Mouse (Mus musculus) MEL-GATA-1-ER (cell line): ENCODE measurements around the gene Trappc4.
"Not testable (repeated sequence)": the region's sequence is repeated elsewhere in the genome, so short reads cannot be mapped to it uniquely, and the experiment has no call there.

ENCODE experiments used
- DNase-seq: peaks from one replicate; pipeline ENCODE4 v3.0.0-alpha.2; 2012; ENCODE audit warnings: low read depth; ENCODE audit errors: extremely low read depth

The Trappc4 gene

GRCm38 (mm10) chr9:44408693-44409092 lies 1.3 kb upstream of the Trappc4 start:
- DNase-seq: not testable (repeated sequence)

GRCm38 (mm10) chr9:44407752-44408097 lies 325 bp upstream of the Trappc4 start:
- DNase-seq: no peak

- DNase-seq: no peak
Measured at GRCm38 (mm10) chr9:44405011-44405410, 2.4 kb downstream of the Trappc4 start.

GRCm38 (mm10) chr9:44401081-44401480 lies 6.3 kb downstream of the Trappc4 start:
- DNase-seq: no peak

GRCm38 (mm10) chr9:44399795-44400114 lies 7.6 kb downstream of the Trappc4 start:
- no peak for DNase-seq

- DNase-seq: no peak
Measured at GRCm38 (mm10) chr9:44399114-44399794, 8.1 kb downstream of the Trappc4 start.

GRCm38 (mm10) chr9:44398551-44398950 lies 8.8 kb downstream of the Trappc4 start:
- DNase-seq: no peak

GRCm38 (mm10) chr9:44398087-44398486 lies 9.3 kb downstream of the Trappc4 start:
- DNase-seq: no peak

- peak; percentile 98 for DNase-seq
Measured at GRCm38 (mm10) chr9:44396684-44397411, 10.6 kb downstream of the Trappc4 start, which contains the start of gene Slc37a4. Slc37a4 (plus strand) TSS chr9:44396852.

GRCm38 (mm10) chr9:44391466-44391865 lies 15.9 kb downstream of the Trappc4 start:
- DNase-seq: peak; percentile 18

- DNase-seq: peak; percentile 17
Measured at GRCm38 (mm10) chr9:44389273-44389672, 18.1 kb downstream of the Trappc4 start.

- DNase-seq: no peak
Measured at GRCm38 (mm10) chr9:44387221-44387620, 20.2 kb downstream of the Trappc4 start.

GRCm38 (mm10) chr9:44384596-44384995 lies 22.8 kb downstream of the Trappc4 start:
- DNase-seq: no peak

GRCm38 (mm10) chr9:44379862-44380261 lies 27.5 kb downstream of the Trappc4 start:
- peak; percentile 8 for DNase-seq

- peak; percentile 89 for DNase-seq
Measured at GRCm38 (mm10) chr9:44379054-44379834, 28.2 kb downstream of the Trappc4 start, which contains the start of gene Hyou1. Hyou1 (plus strand) TSS chr9:44379490.

- DNase-seq: peak; percentile 21
Measured at GRCm38 (mm10) chr9:44378153-44378730, 29.2 kb downstream of the Trappc4 start.

GRCm38 (mm10) chr9:44377335-44377734 lies 30.1 kb downstream of the Trappc4 start:
- DNase-seq: peak; percentile 7

- DNase-seq: no peak
Measured at GRCm38 (mm10) chr9:44376141-44376540, 31.3 kb downstream of the Trappc4 start.

- DNase-seq: no peak
Measured at GRCm38 (mm10) chr9:44373386-44373785, 34.0 kb downstream of the Trappc4 start.

- no peak for DNase-seq
Measured at GRCm38 (mm10) chr9:44364480-44364879, 42.9 kb downstream of the Trappc4 start.

GRCm38 (mm10) chr9:44361931-44362330 lies 45.5 kb downstream of the Trappc4 start:
- not testable (repeated sequence) for DNase-seq
